Mouse (Mus musculus) C2C12 (cell line): ENCODE measurements around the gene Mif4gd.

Source experiments
- CTCF ChIP-seq: IDR thresholded peaks from one replicate; pipeline ENCODE4 v1.5.1; 2011; ENCODE audit not compliant: control insufficient read depth, insufficient read depth, insufficient read length
- MAX ChIP-seq: IDR thresholded peaks from one replicate; pipeline ENCODE4 v1.6.1; 2011; ENCODE audit warnings: mild to moderate bottlenecking, control low read depth
- USF1 ChIP-seq: IDR thresholded peaks from one replicate; pipeline ENCODE4 v1.6.1; 2011; ENCODE audit warnings: low read depth, mild to moderate bottlenecking, control low read depth, moderate library complexity

GRCm38 (mm10) chr11:115614346-115615107 lies 1.8 kb upstream of the Mif4gd start:
- TF ChIP-seq CTCF (no peak), USF1 (no peak), MAX (no peak)
